Mouse (Mus musculus): ENCODE data around the gene Maff.

DNA sequence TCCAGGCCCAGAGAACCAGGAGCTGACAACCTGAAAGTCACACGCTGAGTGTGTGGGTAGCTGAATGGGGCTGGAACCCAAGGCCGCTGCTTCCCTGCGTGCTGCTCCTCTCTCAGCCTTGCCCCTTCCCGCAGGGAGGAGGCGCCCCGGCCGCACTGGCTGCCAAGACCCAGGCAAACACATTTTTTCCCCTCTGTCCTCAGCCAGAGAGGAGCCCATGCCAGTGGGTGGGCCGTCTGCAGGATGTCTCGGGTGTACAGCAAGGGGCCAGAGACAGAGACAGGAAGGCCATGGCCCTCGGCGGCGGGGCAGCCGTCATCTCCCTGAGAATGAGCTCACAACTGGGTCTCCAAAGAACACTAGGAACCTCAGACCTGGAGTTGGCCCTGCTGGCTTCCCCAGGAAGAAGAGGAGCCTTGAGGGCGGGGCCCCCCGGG lies 4.9 kb downstream of the Maff start:
- TF ChIP-seq CTCF (IDR thresholded peaks at IDR 0.05; ENCODE audit: insufficient read depth, low read depth, low read length) (no peak), POLR2A (IDR thresholded peaks at IDR 0.05; ENCODE audit: insufficient read depth, low read depth, low read length) (no peak)

Measured in olfactory bulb, adult 2 months (tissue).